Mouse (Mus musculus) lung, postnatal 25 days (tissue): ENCODE data around the gene Iqgap1.

ENCODE experiments used
- DNase-seq: peaks from one replicate; pipeline ENCODE4 v3.0.0; 2022; ENCODE audit warnings: low spot score

Iqgap1 gene

GRCm38 (mm10) chr7:80843910-80844640, 18.3 kb upstream of the Iqgap1 start:
- no peak for DNase-seq

- DNase-seq, result no peak
Observed at GRCm38 (mm10) chr7:80843176-80843575, 17.4 kb upstream of the Iqgap1 start.

- no peak for DNase-seq
Observed at GRCm38 (mm10) chr7:80842132-80842531, 16.4 kb upstream of the Iqgap1 start.

GRCm38 (mm10) chr7:80840937-80841336, 15.2 kb upstream of the Iqgap1 start:
- DNase-seq, result no peak

- DNase-seq, result no peak
Observed at GRCm38 (mm10) chr7:80840241-80840640, 14.5 kb upstream of the Iqgap1 start.

GRCm38 (mm10) chr7:80839755-80840154, 14.0 kb upstream of the Iqgap1 start:
- no peak for DNase-seq

DNA sequence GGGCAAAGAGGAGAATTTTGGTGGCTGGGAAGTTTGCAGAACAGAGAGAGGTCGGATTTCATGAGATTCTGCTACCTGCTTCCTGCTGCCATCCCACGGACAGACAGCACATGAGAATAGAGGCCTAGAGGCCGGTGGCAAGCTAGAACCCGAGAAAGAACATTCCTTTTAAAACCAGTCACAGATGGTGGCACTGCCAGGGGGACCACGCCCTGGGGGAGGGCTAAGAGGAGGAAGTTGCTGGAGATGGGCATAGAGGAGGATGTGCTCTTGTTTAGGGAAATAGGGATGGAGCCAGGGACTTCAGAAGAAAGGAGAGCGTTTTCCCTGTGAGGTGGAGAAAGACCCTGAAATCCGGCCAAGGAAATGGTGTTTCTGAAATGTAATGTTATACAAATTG, 12.5 kb upstream of the Iqgap1 start:
- DNase-seq, result no peak

- DNase-seq, result no peak
Observed at GRCm38 (mm10) chr7:80837736-80838135, 12.0 kb upstream of the Iqgap1 start.

- no peak for DNase-seq
Observed at GRCm38 (mm10) chr7:80835984-80836652, 10.3 kb upstream of the Iqgap1 start.

DNA sequence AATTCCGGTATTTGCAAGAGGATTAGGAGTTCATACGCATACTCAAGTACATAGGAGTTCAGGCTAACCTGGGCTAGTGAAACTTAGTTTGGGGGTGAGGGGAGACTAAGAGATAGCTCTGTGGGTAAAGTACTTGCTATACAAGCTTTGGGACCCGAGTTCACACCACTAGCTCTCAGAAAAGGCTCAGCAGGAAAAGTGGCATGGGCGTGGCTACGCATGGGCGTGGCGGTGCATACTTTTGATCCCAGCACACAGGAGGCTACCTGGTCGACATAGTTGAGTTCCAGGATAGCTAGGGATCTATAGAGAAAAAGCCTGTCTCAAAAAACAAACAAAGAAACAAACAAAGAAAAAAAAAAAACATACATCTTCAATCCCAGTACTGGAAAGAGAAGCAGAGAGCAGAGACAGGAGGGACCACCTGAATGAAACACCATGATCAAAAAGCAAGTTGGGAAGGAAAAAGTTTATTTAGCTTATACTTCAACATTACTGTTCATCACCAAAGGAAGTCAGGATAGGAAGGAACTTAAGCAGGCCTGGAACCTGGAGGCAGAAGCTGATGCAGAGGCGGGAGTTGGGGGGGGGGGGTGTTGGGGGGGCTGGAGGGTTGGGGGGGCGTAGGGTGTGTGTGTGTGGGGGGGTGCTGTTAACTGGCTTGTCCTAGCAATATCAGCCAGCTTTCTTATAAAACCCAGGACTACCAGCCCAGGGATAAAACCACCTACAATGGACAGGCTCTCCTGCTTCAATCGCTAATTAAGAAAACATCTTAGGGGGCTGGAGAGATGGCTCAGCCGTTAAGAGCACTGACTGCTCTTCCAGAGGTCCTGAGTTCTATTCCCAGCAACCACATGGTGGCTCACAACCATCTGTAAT, 8.1 kb upstream of the Iqgap1 start:
- no peak for DNase-seq

- peak; percentile 82 for DNase-seq
Observed at GRCm38 (mm10) chr7:80832996-80833650, 7.3 kb upstream of the Iqgap1 start.

DNA sequence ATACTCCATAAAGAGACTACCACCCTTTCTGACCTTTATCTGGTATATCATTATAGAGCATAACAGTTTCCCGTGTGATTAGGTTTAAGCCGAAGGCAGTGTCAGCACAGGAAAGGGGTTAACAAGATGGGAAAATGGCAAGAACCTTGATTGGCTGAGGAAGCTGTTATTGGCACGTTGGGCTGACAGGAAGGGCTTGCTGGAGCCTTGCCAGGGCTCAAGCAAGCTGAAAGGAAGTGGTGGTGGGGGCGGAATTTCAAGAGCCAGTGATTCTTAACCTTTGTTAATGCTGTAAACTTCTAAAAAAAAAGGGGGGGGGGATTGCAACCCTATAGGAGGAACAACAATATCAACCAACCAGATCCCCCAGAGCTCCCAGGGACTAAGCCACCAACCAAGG, 6.4 kb upstream of the Iqgap1 start:
- DNase-seq, result peak; percentile 73

GRCm38 (mm10) chr7:80830193-80830803, 4.5 kb upstream of the Iqgap1 start:
- DNase-seq, result peak; percentile 59

GRCm38 (mm10) chr7:80828146-80828860, 2.5 kb upstream of the Iqgap1 start:
- DNase-seq, result peak; percentile 49

DNA sequence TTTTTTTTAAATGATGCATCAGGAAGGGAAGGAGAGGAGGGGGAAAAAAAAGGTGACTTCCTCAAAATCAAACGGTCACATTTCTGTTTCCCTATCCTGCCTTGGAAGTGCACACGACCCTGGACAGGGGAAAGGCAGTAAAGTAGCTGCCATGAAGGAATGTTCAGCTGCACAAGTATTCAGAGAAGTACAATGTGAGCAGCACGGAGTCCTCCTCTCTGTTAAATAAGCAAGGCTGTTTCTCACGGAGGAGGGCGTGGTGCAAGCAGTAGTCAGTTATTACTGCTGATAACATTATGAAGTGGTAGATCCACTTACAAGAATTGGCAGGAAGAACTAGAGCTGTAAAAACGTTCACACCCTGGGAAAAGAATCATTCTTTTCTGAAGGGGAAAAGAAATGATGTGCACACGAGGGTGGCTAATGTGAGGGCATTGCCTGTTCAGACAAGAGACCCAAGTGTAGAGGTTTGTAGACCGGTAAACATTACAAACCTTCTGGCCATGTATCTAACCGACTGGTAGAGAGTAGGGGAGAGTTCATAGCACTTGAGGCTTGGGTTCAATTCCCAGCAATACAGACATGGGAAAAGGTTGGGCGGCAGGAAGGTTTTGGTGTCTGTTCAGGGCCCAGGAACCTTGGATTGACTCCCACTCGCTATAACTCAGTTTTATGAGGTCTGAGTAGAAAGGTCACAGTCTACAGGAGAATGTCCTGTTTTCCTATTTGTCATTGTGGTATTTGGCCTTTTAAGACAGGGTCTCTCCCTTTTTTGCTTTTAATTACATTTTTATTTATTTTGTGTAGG, 1.7 kb downstream of the Iqgap1 start:
- DNase-seq, result peak; percentile 74

GRCm38 (mm10) chr7:80823267-80823666, 2.5 kb downstream of the Iqgap1 start:
- DNase-seq, result no peak

- no peak for DNase-seq
Observed at GRCm38 (mm10) chr7:80820838-80821237, 4.9 kb downstream of the Iqgap1 start.

DNA sequence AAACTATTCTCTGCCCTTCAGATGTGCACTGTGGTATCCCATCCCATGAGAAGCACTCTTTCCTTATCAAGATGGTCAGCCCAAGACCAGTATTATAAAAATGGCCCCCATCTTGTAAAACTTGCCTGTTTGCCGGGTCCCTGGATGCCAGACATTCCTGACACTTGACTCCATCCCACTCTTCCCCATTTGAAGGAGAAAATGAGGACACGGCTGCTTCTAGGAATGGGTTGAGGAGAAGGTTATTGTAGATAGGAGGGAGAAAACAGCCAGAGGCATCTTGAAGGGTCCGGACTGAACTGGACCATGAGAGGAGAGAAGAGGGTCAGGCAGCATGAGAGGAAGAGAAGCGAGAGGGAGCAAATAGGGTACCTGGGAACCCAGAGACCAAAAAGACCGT, 9.1 kb downstream of the Iqgap1 start:
- no peak for DNase-seq

- DNase-seq, result no peak
Observed at GRCm38 (mm10) chr7:80813397-80813796, 12.4 kb downstream of the Iqgap1 start.

DNA sequence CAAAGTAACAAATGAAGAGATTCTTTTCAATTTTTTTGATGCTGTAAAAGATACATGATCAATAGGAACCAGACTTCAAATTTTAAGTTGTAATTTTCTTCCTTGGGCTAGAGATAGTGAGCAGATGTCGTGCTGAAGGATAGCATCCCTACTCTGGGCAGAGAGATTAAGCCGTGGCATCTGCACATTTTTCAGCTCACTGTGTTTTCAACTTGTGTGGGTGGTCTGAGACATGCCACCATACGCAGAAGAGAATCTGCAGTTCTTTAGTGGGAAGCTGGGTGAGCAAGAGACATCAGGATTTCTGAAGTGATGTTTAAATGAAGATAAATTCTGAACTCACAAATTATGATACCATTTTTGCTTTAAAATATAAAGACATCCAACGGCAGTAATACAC, 19.4 kb downstream of the Iqgap1 start:
- DNase-seq, result no peak
